Mouse (Mus musculus): ENCODE results near the gene Slco1a4. TPM values are rescaled to one million over a fixed set of nuclear protein-coding genes. Genes with fewer than 3 reads are reported as not detected.
"Not testable (repeated sequence)": the region's sequence is repeated elsewhere in the genome, so short reads cannot be mapped to it uniquely, and the experiment has no call there.

Slco1a4 gene
- not detected in 2 replicates for polyA plus RNA-seq (2014; fragmentation: Nextera tagmentation; extraction: Ambion mirVana)

DNA sequence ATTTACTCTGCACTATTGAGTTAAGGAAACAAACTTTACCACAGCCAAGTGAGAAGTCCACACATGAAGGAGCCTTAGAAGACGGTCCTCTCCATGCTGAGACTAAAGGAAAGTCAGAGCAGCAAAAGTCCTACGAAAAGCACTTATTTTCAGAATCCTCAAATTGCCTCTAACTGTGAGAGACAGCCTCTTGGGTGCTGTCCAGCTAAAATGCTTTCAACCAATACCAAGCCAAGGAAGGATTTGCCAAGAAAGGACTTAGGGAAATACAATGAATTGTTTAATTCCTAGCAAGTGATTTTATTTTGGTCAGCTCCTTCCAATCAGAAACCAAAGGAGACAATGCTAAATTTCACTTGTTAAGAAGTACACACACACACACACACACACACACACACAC, at the start of gene Slco1a4:
Gene Slco1a4, minus strand, starts transcription at position 115 of the 400 bp plus-strand sequence.
- ATAC-seq (ENCODE audit: low FRiP score) (no peak), DNase-seq (ENCODE audit: low spot score, missing footprints) (no peak)
- Histone ChIP-seq H3K27me3 (ENCODE audit: control insufficient read depth, insufficient read depth, low read length) (no peaks in the 10 kb centered on the region), H3K9me3 (ENCODE audit: control insufficient read depth, low read length) (no peaks in the 10 kb centered on the region), H3K4me1 (ENCODE audit: control insufficient read depth, insufficient read depth, low read length) (no peaks in the 10 kb centered on the region), H3K4me2 (no peak within 1 kb of the TSS), H3K4me3 (ENCODE audit: low read depth, low read length) (no peak within 1 kb of the TSS), H3K27ac (ENCODE audit: low read depth, low read length) (no peak within 1 kb of the TSS), H3K36me3 (ENCODE audit: control insufficient read depth, insufficient read depth, low read length) (no peaks in the 10 kb centered on the region), H3K9ac (ENCODE audit: low read length) (no peak within 1 kb of the TSS)
- 87% methylated on average over 2 of the region's 2 CpGs for WGBS

- H3K27me3 ChIP-seq (ENCODE audit: control insufficient read depth, insufficient read depth, low read length) = no peaks in the 10 kb centered on the region
- no peak overlapping the region for H3K4me2 ChIP-seq
- no peak for DNase-seq (ENCODE audit: low spot score, missing footprints)
Measured at GRCm38 (mm10) chr6:141898197-141898596, 42.2 kb upstream of the Slco1a4 start.

GRCm38 (mm10) chr6:141889723-141890122, 33.7 kb upstream of the Slco1a4 start:
- H3K27me3 ChIP-seq (ENCODE audit: control insufficient read depth, insufficient read depth, low read length) = no peaks in the 10 kb centered on the region
- no peaks in the 10 kb centered on the region for H3K9me3 ChIP-seq (ENCODE audit: control insufficient read depth, low read length)
- H3K9ac ChIP-seq (ENCODE audit: low read length) = no peak overlapping the region
- no peak overlapping the region for H3K27ac ChIP-seq (ENCODE audit: low read depth, low read length)
- H3K4me2 ChIP-seq = no peak overlapping the region
- no peaks in the 10 kb centered on the region for H3K36me3 ChIP-seq (ENCODE audit: control insufficient read depth, insufficient read depth, low read length)
- no peak for DNase-seq (ENCODE audit: low spot score, missing footprints)
- 62% methylated on average over 2 of the region's 2 CpGs for WGBS
- no peak overlapping the region for H3K4me3 ChIP-seq (ENCODE audit: low read depth, low read length)
- H3K4me1 ChIP-seq (ENCODE audit: control insufficient read depth, insufficient read depth, low read length) = no peaks in the 10 kb centered on the region
- ATAC-seq (ENCODE audit: low FRiP score) = no peak

More at GRCm38 (mm10) chr6:141898197-141898596, 42.2 kb upstream of the Slco1a4 start:
- Histone ChIP-seq H3K4me1 (ENCODE audit: control insufficient read depth, insufficient read depth, low read length) (no peaks in the 10 kb centered on the region), H3K27ac (ENCODE audit: low read depth, low read length) (no peak overlapping the region), H3K36me3 (ENCODE audit: control insufficient read depth, insufficient read depth, low read length) (no peaks in the 10 kb centered on the region), H3K9me3 (ENCODE audit: control insufficient read depth, low read length) (no peaks in the 10 kb centered on the region), H3K4me3 (ENCODE audit: low read depth, low read length) (no peak overlapping the region), H3K9ac (ENCODE audit: low read length) (no peak overlapping the region)
- WGBS = 51% methylated on average over 2 of the region's 2 CpGs
- no peak for ATAC-seq (ENCODE audit: low FRiP score)

- no peak for ATAC-seq (ENCODE audit: low FRiP score)
- no peaks in the 10 kb centered on the region for H3K9me3 ChIP-seq (ENCODE audit: control insufficient read depth, low read length)
- H3K27me3 ChIP-seq (ENCODE audit: control insufficient read depth, insufficient read depth, low read length) = no peaks in the 10 kb centered on the region
- no peaks in the 10 kb centered on the region for H3K4me1 ChIP-seq (ENCODE audit: control insufficient read depth, insufficient read depth, low read length)
- no peak for DNase-seq (ENCODE audit: low spot score, missing footprints)
- no peak overlapping the region for H3K4me2 ChIP-seq
- H3K27ac ChIP-seq (ENCODE audit: low read depth, low read length) = no peak overlapping the region
- H3K4me3 ChIP-seq (ENCODE audit: low read depth, low read length) = no peak overlapping the region
- no peak overlapping the region for H3K9ac ChIP-seq (ENCODE audit: low read length)
- H3K36me3 ChIP-seq (ENCODE audit: control insufficient read depth, insufficient read depth, low read length) = no peaks in the 10 kb centered on the region
- 62% methylated on average over 2 of the region's 2 CpGs for WGBS
Measured at GRCm38 (mm10) chr6:141888248-141888647, 32.2 kb upstream of the Slco1a4 start.

GRCm38 (mm10) chr6:141882581-141882980, 26.6 kb upstream of the Slco1a4 start:
- H3K27ac ChIP-seq (ENCODE audit: low read depth, low read length) = no peak overlapping the region
- no peaks in the 10 kb centered on the region for H3K36me3 ChIP-seq (ENCODE audit: control insufficient read depth, insufficient read depth, low read length)
- H3K9ac ChIP-seq (ENCODE audit: low read length) = no peak overlapping the region
- DNase-seq (ENCODE audit: low spot score, missing footprints) (no peak), ATAC-seq (ENCODE audit: low FRiP score) (no peak)
- no peaks in the 10 kb centered on the region for H3K27me3 ChIP-seq (ENCODE audit: control insufficient read depth, insufficient read depth, low read length)
- H3K4me2 ChIP-seq = no peak overlapping the region
- no peaks in the 10 kb centered on the region for H3K9me3 ChIP-seq (ENCODE audit: control insufficient read depth, low read length)
- 62% methylated on average over 1 of the region's 1 CpGs for WGBS
- H3K4me1 ChIP-seq (ENCODE audit: control insufficient read depth, insufficient read depth, low read length) = no peaks in the 10 kb centered on the region
- no peak overlapping the region for H3K4me3 ChIP-seq (ENCODE audit: low read depth, low read length)

GRCm38 (mm10) chr6:141875742-141876141, 19.7 kb upstream of the Slco1a4 start:
- H3K4me1 ChIP-seq (ENCODE audit: control insufficient read depth, insufficient read depth, low read length); H3K9me3 ChIP-seq (ENCODE audit: control insufficient read depth, low read length); ATAC-seq (ENCODE audit: low FRiP score); H3K4me3 ChIP-seq (ENCODE audit: low read depth, low read length); H3K27me3 ChIP-seq (ENCODE audit: control insufficient read depth, insufficient read depth, low read length); H3K4me2 ChIP-seq; H3K9ac ChIP-seq (ENCODE audit: low read length); H3K27ac ChIP-seq (ENCODE audit: low read depth, low read length); DNase-seq (ENCODE audit: low spot score, missing footprints); H3K36me3 ChIP-seq (ENCODE audit: control insufficient read depth, insufficient read depth, low read length): not testable (repeated sequence)
- 79% methylated on average over 4 of the region's 4 CpGs for WGBS

DNA sequence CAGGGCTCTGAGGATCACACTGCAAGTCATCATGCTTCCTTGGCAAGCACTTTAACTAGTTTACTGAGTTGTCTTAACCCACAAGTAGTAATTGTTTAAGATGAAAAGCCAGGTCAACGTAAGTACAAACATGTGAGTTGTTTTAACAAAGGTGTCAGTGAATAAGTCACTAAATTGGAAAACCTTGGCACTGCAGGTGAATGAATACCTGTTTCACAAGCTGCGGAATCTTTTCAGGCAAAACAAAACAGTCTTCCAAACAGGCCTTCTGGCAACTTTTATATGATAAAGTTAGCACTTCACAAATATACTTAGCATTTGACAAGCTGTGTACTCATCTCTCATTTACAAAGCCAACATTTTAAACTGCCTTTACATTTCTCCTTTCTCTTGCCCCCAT, 15.7 kb upstream of the Slco1a4 start:
- no peak overlapping the region for H3K4me3 ChIP-seq (ENCODE audit: low read depth, low read length)
- no peaks in the 10 kb centered on the region for H3K4me1 ChIP-seq (ENCODE audit: control insufficient read depth, insufficient read depth, low read length)
- ATAC-seq (ENCODE audit: low FRiP score) (no peak), DNase-seq (ENCODE audit: low spot score, missing footprints) (no peak)
- H3K27me3 ChIP-seq (ENCODE audit: control insufficient read depth, insufficient read depth, low read length) = no peaks in the 10 kb centered on the region
- no peaks in the 10 kb centered on the region for H3K9me3 ChIP-seq (ENCODE audit: control insufficient read depth, low read length)
- no peak overlapping the region for H3K9ac ChIP-seq (ENCODE audit: low read length)
- 82% methylated on average over 2 of the region's 2 CpGs for WGBS
- H3K27ac ChIP-seq (ENCODE audit: low read depth, low read length) = no peak overlapping the region
- H3K36me3 ChIP-seq (ENCODE audit: control insufficient read depth, insufficient read depth, low read length) = no peaks in the 10 kb centered on the region
- H3K4me2 ChIP-seq = no peak overlapping the region

DNA sequence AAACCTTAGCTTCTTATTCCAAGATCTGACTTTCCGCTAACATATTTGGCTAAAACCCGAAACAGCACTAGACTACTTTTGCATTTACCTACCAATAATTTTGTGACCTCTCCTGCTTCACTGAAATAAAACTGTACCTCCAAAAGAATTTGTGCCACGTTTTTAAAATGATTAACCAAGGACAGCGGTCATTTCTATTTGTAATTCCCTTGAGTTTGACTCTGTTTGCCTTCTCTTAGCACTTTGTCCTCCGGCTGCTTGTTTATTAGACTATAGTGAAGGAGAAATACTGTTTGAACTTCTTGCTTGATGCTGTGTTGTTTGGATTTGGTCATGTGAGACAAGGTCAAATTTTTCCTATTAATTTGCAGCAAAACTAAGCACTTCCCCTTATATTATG, 12.7 kb upstream of the Slco1a4 start:
- no peaks in the 10 kb centered on the region for H3K36me3 ChIP-seq (ENCODE audit: control insufficient read depth, insufficient read depth, low read length)
- H3K9ac ChIP-seq (ENCODE audit: low read length) = no peak overlapping the region
- H3K27me3 ChIP-seq (ENCODE audit: control insufficient read depth, insufficient read depth, low read length) = no peaks in the 10 kb centered on the region
- H3K4me2 ChIP-seq = no peak overlapping the region
- no peaks in the 10 kb centered on the region for H3K9me3 ChIP-seq (ENCODE audit: control insufficient read depth, low read length)
- H3K4me1 ChIP-seq (ENCODE audit: control insufficient read depth, insufficient read depth, low read length) = no peaks in the 10 kb centered on the region
- H3K27ac ChIP-seq (ENCODE audit: low read depth, low read length) = no peak overlapping the region
- ATAC-seq (ENCODE audit: low FRiP score) (no peak), DNase-seq (ENCODE audit: low spot score, missing footprints) (no peak)
- no peak overlapping the region for H3K4me3 ChIP-seq (ENCODE audit: low read depth, low read length)
- 84% methylated on average over 5 of the region's 5 CpGs for WGBS

- DNase-seq (ENCODE audit: low spot score, missing footprints) = no peak
- Histone ChIP-seq H3K36me3 (ENCODE audit: control insufficient read depth, insufficient read depth, low read length) (no peaks in the 10 kb centered on the region), H3K4me3 (ENCODE audit: low read depth, low read length) (no peak overlapping the region), H3K9me3 (ENCODE audit: control insufficient read depth, low read length) (no peaks in the 10 kb centered on the region), H3K27me3 (ENCODE audit: control insufficient read depth, insufficient read depth, low read length) (no peaks in the 10 kb centered on the region), H3K4me2 (no peak overlapping the region), H3K4me1 (ENCODE audit: control insufficient read depth, insufficient read depth, low read length) (no peaks in the 10 kb centered on the region), H3K9ac (ENCODE audit: low read length) (no peak overlapping the region), H3K27ac (ENCODE audit: low read depth, low read length) (no peak overlapping the region)
- 84% methylated on average over 5 of the region's 5 CpGs for WGBS
- ATAC-seq (ENCODE audit: low FRiP score) = no peak
Measured at GRCm38 (mm10) chr6:141866026-141866425, 10.0 kb upstream of the Slco1a4 start.
